Mouse (Mus musculus) bone marrow macrophage, adult 2 months (primary cell): ENCODE results near the gene Kcnip4.

Source experiments
- CTCF ChIP-seq: IDR thresholded peaks from 2 replicates; pipeline ENCODE4 v1.5.1; 2012; ENCODE audit warnings: low read depth, mild to moderate bottlenecking, low read length, moderate library complexity
- POLR2A ChIP-seq: IDR thresholded peaks from 2 replicates; pipeline ENCODE4 v1.6.1; 2012; ENCODE audit warnings: mild to moderate bottlenecking, low read depth, low read length, borderline replicate concordance

GRCm38 (mm10) chr5:49337164-49337563, 187.5 kb downstream of the Kcnip4 start:
- TF ChIP-seq CTCF (no peak), POLR2A (no peak)
